Mouse (Mus musculus) kidney, postnatal 0 days (tissue): ENCODE data around the gene Tfpt. TPM values are rescaled to one million over a fixed set of nuclear protein-coding genes. Genes with fewer than 3 reads are reported as not detected.
"Not testable (repeated sequence)": the region's sequence is repeated elsewhere in the genome, so short reads cannot be mapped to it uniquely, and the experiment has no call there.

ENCODE experiments used
- ATAC-seq: fragments of 200-750 bp; cut with Nextera tagmentation; replicated peaks from 2 replicates; pipeline ENCODE4 v1.8.0; 2017; ENCODE audit warnings: low read depth, moderate number of reproducible peaks, moderate TSS enrichment, moderate library complexity; ENCODE audit not compliant: low FRiP score
- DNase-seq: peaks from one replicate; pipeline ENCODE4 v3.0.0-alpha.2; 2016; ENCODE audit warnings: low spot score
- H3K27ac ChIP-seq: fragments of 300-500 bp; sonication (generic); 2 replicates; pipeline ENCODE4 v1.5.1; 2014; ENCODE audit warnings: mild to moderate bottlenecking
- H3K27me3 ChIP-seq: fragments of 300-500 bp; sonication (generic); 2 replicates; pipeline ENCODE4 v1.6.1; 2014; ENCODE audit warnings: low read length, mixed read lengths; ENCODE audit not compliant: insufficient read depth
- H3K36me3 ChIP-seq: fragments of 300-500 bp; sonication (generic); 2 replicates; pipeline ENCODE4 v1.6.1; 2014; ENCODE audit warnings: low read length, mixed read lengths; ENCODE audit not compliant: insufficient read depth
- H3K4me1 ChIP-seq: fragments of 300-500 bp; sonication (generic); replicated peaks from 2 replicates; pipeline ENCODE4 v1.6.1; 2014; ENCODE audit warnings: antibody characterized with exemption, low read length, mixed read lengths; ENCODE audit not compliant: insufficient read depth
- H3K4me2 ChIP-seq: fragments of 300-500 bp; sonication (generic); 2 replicates; pipeline ENCODE4 v1.6.1; 2014; ENCODE audit warnings: mild to moderate bottlenecking, low read length, moderate library complexity, mixed read lengths
- H3K4me3 ChIP-seq: fragments of 300-500 bp; sonication (generic); replicated peaks from 2 replicates; pipeline ENCODE4 v1.5.1; 2014; ENCODE audit warnings: low read depth, low read length
- H3K9ac ChIP-seq: fragments of 300-500 bp; sonication (generic); 2 replicates; pipeline ENCODE4 v1.6.1; 2014; ENCODE audit warnings: low read depth, low read length
- H3K9me3 ChIP-seq: fragments of 300-500 bp; sonication (generic); replicated peaks from 2 replicates; pipeline ENCODE4 v1.6.1; 2016; ENCODE audit warnings: low read length, inconsistent platforms, mixed read lengths
- CTCF ChIP-seq: IDR thresholded peaks from 2 replicates; pipeline ENCODE4 v1.5.1; 2016; ENCODE audit warnings: antibody characterized with exemption, low read depth, mild to moderate bottlenecking, moderate library complexity
- WGBS: fragments of 180-500 bp; shearing (Covaris S2); extraction: QIAGEN DNeasy Blood & Tissue Kit; methylation state at CpG from one replicate; pipeline ENCODE4 v1.1.7; 2014; 5-methylcytosine and 5-hydroxymethylcytosine counted together
- microRNA-seq: library from miRNA; unstranded; fragments of <30 nt; microRNA quantifications from one replicate; pipeline ENCODE4, GENCODE M21; 2016
- polyA plus RNA-seq: library from polyadenylated mRNA; unstranded; fragments of >200 nt; fragmentation: Nextera tagmentation; extraction: Ambion mirVana; gene quantifications from 2 replicates; pipeline ENCODE4 v1.2.1, GENCODE M21; 2015

Tfpt gene
- polyA plus RNA-seq, 1 experiment from 2014 or later: 19.3 TPM

DNA sequence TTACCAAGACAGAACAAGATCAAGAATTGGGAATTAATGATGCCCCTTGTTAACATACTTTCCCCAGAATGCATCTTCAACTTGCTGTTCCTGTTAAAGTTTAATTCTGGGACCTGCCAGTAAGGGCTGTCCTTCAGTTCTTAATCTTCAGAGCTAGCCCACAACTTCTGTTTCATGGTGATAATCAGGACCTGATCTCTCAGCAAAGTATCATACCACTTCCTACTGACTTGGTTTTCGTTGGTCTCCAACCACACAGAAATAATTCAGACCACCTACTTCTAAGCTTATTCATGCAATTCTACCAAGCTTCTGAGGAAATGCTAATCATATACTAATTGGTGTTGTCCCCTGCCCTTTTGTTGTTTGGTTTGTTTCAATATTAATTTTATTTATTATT is 57.9 kb downstream of the Tfpt start:
- DNase-seq (no peak), ATAC-seq (no peak)
- H3K9me3 ChIP-seq: no peaks in the 10 kb centered on the region
- no peak overlapping the region for H3K4me3 ChIP-seq
- no peak overlapping the region for H3K27ac ChIP-seq
- WGBS: 77% methylated on average over 1 of the region's 1 CpGs
- no peak overlapping the region for H3K9ac ChIP-seq
- H3K4me2 ChIP-seq: no peak overlapping the region
- H3K4me1 ChIP-seq: no peaks in the 10 kb centered on the region
- H3K27me3 ChIP-seq: no peaks in the 10 kb centered on the region
- no peaks in the 10 kb centered on the region for H3K36me3 ChIP-seq
- no peak for TF ChIP-seq CTCF

DNA sequence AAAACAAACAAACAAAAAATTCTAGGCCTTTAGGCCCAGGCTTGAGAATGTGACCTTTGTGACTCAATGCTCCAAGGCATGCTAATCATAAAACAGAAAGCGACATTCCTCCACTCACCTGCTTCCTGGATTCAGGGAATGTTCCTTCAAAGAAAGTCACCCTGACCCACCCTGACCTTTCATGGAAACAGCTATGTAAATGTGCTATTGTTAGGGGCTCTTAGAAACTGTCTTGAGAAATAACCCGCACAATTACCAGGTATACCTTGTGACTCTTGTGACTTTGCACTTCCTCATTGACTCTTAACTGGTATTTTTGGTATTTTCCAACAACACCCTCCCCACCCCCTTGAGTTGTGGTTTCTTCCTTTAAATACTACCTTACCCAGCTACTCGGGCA is 59.1 kb downstream of the Tfpt start:
- 82% methylated on average over 3 of the region's 3 CpGs for WGBS
- DNase-seq: not testable (repeated sequence)

More for the DNA sequence above, 59.1 kb downstream of the Tfpt start:
- H3K27ac ChIP-seq, H3K9me3 ChIP-seq, H3K4me1 ChIP-seq, H3K36me3 ChIP-seq, H3K27me3 ChIP-seq, H3K9ac ChIP-seq, ATAC-seq, H3K4me3 ChIP-seq, H3K4me2 ChIP-seq: not testable (repeated sequence)

Small RNAs within 50 kb of the gene (microRNA-seq; reads per million reads assigned to microRNA genes)
- gene Gm25100 (not detected), gene Mir3572 (1.4 reads per million)

Other genes with a start within 250 kb of the Tfpt start
- 0.67 and 1.1 TPM in 2 replicates for gene Cacng8, start 239.2 kb downstream of the Tfpt start, polyA plus RNA-seq
- 0.11 TPM in 1 of 2 replicates, not detected in the other for gene Cacng6, start 205.7 kb downstream of the Tfpt start, polyA plus RNA-seq
- gene Tarm1, start 127.3 kb downstream of the Tfpt start, polyA plus RNA-seq: 0.80 and 0.88 TPM in 2 replicates
- gene Oscar, start 13.8 kb downstream of the Tfpt start, polyA plus RNA-seq: 0.14 TPM in 1 of 2 replicates, not detected in the other
- 637 and 674 TPM in 2 replicates for gene Ndufa3, start 12.6 kb downstream of the Tfpt start, polyA plus RNA-seq
- gene Prpf31, start 56 bp upstream of the Tfpt start, polyA plus RNA-seq: 66.3 and 74.6 TPM in 2 replicates
- 39.0 and 41.7 TPM in 2 replicates for gene Cnot3, start 15.3 kb upstream of the Tfpt start, polyA plus RNA-seq
- 17.5 and 18.5 TPM in 2 replicates for gene Leng1, start 35.9 kb upstream of the Tfpt start, polyA plus RNA-seq
- 27.9 and 28.1 TPM in 2 replicates for gene Tmc4, start 47.6 kb upstream of the Tfpt start, polyA plus RNA-seq
- 228 and 235 TPM in 2 replicates for gene Tsen34, start 62.9 kb upstream of the Tfpt start, polyA plus RNA-seq
- 55.2 and 60.0 TPM in 2 replicates for gene Mboat7, start 63.6 kb upstream of the Tfpt start, polyA plus RNA-seq
- 1,586 and 1,624 TPM in 2 replicates for gene Rps9, start 74.1 kb upstream of the Tfpt start, polyA plus RNA-seq
- 1.3 and 1.4 TPM in 2 replicates for gene Pirb, start 90.5 kb upstream of the Tfpt start, polyA plus RNA-seq
- not detected in 2 replicates for gene Gm15448, start 195.8 kb upstream of the Tfpt start, polyA plus RNA-seq
- 0.17 and 0.24 TPM in 2 replicates for gene Pira2, start 215.1 kb upstream of the Tfpt start, polyA plus RNA-seq